Mouse (Mus musculus) ovary, postnatal 14 days (tissue): ENCODE results near the gene Cog6.

ENCODE experiments used
- DNase-seq: peaks from one replicate; pipeline ENCODE4 v3.0.0; 2022; ENCODE audit warnings: low spot score

The Cog6 gene

DNA sequence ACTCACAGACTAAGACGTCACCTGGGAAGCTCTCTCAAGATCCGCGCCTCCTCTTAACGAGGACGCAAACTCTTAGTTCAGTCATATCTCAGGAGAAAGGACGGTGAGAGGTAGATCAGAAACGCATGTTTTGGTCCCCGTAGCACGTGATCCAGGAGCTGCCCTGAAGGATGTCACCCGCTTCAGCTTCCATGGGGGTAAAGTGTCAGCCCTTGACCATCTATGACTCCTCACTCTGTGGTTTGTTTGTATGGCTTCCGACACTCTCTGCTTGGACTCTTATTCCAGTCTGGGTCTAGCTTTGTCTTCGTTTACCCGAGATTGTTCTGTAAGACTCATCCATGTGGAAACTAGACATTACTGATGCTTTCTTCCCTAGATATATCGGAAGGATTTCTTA, 54.6 kb downstream of the Cog6 start:
- DNase-seq: no peak

DNA sequence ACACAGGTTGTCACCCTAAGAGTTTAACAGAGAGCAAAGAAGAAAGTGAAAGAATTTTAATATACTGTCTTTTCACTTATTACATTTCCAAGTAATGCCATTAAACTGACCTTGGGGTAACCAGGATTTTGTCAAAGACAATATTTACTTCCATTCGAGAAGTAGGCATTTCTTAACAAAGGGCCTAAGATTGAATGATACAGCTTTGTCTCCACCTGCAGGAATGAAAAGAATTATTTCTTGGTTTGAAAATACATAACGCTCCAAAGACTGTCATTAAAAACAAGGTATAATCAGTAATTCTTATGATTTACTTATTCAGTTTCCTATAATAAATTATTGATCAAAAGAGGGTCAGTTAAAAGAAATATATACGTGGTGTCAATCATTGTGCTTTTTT, 55.4 kb downstream of the Cog6 start:
- no peak for DNase-seq

DNA sequence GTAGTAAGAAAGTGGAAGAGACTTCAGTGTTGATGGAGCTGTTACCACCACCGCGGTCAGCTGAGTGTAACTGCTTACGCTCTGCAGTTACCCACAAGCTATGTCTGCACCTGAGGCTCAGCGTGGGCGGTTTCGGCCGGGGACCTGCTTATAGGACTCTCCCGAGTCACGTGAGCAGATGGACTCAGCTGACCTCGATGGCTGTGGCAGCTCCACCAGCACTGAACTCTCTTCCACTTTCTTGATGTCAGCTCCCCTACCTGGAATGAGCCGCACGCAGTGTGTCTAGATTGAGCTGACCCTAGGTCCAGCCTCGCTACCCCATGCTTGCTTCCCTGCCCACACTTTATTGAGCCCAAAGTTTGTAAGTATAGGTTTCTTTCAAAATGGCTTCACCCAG, 56.1 kb downstream of the Cog6 start:
- no peak for DNase-seq

DNA sequence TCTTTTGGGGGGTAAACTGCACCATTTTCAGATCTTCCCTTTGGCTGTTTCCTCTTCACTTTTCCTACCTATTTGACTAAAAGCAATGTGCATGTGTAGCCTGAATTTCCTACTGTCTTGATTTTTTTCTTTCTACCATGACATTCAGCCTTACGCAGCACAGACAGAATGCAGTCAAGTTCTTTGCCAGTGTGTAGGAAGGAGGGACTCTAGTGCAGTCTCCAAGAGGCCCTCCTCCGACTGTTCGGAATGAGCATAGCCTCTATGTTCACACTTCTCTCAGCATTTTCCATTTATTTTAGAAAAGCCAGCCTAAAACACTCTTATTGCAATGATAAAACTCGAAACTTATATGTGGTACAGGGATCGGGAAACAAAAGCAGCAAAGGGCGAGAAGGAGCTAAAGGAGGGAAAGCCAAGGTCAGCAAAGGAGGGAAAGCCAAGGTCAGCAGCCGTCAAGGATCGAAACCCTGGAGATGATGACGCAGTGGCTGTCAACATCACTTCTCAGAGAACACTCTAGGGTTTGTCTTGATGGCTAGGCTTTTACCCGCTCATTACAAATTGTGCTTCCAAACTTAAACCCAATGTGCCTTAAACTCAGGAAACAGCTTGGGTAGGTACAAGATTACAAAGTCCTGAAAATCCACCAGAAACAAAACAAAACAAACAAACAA, 58.5 kb downstream of the Cog6 start:
- no peak for DNase-seq

DNA sequence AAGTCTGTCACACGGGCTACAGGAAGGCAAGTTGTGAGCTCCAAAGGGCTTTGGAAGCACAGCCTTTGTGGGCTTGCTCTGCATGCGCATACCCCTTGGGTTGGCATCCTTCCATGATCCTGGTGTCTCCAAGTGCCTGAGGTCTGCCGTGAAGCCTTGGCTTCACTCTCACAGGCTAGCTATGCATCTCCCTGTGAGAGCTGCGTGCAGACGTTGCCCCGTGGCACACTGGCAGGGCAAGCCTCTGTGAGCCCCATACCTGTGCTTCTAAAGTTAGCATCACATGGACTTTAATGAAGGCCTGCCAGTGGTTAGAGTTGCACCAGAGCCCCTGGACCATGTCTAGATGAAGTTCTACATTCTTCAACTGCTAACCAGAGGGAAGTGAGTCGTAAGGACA, 59.2 kb downstream of the Cog6 start:
- no peak for DNase-seq

DNA sequence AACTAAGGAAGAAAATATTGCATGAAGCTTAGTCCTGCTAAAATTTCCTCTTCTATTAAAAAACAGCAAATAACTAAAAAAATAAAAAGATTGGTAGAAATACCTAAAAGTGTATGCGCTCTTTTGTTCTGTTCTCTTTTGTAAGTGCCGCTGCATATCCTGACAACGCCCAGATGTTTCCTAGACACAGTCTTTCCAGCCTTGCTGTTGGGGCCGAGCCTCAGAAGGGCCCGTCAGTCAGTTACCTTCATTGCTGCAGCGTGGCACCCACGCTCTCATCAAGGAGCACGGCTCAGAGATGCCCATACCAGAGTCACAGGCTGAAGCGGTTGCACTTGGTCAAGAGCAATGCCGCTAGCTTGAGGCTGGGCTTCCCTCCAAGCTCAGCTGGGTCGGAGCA, 60.8 kb downstream of the Cog6 start:
- DNase-seq: no peak

DNA sequence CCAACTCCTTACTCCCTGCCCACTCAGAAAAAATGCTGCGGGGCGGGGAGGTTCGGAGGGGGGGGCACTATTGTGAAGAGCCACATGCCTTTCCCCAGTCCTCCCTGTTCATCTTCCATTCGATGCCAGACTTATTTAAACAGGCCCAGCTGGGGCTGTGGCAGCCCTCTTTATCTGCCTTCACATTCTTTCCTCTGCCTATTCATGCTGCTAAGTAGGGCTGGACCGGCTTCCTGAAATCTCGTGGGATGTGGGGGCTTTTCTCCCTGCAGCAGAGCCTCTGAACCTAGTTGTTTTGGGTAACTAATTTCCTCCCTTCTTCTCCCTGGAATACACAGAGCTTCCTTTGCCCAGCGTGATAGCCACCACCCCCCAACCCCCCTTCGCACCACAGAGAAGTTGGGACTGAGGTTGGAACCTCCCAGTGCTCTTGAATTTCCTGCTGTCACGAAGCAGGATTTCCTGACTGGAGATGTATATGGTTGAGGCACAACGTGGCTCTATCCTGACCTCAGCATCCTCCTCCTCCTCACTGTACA, 61.5 kb downstream of the Cog6 start:
- DNase-seq: no peak

DNA sequence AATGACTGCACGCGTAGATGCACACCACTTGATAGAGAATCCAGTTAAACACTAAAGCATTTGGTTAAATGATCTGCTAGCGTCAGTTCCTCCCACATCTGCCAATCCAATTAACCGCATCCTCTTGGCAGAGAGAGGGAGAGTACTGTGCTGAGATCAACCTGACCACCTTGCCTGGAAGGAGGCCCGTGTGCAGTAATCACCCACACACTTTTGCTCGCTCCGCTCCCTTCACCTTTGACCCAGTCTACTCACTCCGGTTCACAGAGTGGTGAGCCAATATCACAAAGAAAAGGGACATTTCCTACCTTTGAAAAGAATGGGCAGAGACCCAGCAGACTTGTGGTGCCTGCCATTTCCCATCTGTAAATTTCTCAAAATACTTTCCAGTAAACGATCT, 62.4 kb downstream of the Cog6 start:
- DNase-seq: no peak

DNA sequence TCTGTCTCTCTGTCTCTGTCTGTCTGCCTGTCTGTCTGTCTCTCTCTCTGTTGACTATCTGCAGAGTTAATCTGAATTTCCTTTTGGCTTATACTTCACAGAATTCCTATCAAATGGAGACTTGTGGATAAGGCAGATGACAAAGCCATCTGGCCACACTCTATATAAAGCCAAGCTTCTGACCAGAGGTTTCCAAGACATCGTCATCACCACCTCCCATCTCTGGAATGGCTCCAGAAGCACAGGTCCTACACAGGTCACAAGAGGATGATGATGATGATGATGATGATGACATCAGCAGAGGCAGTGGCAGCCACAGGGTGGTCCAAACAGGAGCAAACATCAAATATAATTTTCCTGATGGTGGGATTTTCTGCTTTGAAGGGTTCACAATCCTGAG, 63.2 kb downstream of the Cog6 start:
- no peak for DNase-seq

DNA sequence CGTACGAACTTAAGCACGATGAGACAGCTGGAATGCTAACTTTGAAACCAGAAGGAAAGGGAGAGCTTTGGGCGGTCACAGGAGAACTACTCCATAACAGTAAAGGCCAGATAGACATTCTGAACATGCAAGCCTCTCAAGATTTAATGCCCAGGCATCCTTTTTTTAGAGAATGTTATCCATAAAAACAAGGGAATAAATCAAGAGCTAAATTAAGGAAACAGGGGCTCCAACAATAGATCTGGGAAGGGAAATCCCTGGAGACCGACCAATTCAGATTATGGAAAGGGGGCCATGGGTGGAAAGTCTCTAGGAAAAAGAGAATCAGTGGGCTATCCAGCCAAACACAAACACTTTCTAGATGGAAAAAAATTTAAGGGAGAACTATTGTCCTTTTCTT, 68.2 kb downstream of the Cog6 start:
- DNase-seq: no peak

DNA sequence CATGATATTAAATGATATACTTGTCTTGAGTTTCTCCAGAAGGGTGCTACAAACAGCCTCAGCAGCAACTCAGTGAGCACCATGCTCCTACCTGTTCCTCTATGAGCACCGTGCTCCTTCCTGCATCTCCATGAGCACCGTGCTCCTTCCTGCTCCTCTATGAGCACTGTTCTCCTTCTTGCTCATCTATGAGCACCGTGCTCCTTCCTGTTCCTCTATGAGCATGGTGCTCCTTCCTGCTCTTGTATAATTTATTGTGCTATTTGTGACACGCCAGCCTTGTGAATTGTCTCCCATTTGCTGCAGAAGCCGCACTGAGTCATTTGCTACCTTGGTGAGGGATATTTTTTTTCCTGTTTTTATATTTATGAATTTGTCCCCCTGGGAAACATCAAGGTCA, 69.6 kb downstream of the Cog6 start:
- DNase-seq: no peak

DNA sequence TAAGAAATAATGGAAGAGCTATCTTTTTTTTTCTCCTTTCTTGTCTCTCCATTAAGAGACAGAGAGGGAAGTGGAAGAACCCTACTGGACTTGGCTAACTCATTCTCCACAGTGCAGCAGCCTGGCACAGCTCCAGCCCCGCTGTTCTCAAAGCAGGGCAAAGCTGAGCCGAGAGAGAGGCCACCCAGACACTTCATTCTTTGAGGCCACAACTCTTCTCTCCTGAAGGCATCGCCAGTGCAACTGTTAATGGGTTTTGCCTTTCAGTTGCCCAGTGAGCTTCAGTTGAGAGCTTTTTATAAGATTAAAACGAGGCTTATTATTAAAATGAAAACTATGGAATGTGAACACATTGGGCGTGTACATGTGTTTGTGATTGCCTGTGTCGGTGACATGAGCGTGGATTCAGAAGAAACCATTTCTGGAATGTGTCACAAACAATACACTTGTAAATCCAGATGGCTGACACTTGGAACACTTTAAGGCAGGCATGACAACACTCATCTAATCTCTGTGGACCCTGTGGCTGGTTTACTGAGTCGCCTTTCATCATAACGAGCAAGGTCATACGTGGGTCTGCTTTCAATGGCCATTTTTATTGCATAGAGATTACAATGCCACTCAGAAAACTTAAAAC, 76.1 kb downstream of the Cog6 start:
- DNase-seq: peak; percentile 17

DNA sequence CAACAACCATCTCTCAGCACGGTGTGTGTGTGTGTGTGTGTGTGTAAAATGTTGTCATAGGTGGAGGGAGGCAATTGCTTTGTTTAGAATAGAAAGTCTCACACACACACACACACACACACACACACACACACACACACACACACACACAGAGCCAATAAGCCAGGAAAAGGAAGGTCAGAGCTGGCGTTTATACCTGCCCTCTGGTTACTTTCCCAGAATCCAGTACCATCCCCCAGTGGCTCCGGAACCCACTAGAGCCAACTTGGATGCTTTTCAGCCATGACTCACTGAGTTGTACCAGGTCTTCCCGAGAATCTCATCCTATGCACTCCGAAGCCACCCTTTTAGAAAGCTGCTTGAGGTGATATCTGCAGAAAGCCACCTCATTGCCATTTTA, 78.6 kb downstream of the Cog6 start:
- DNase-seq: no peak

DNA sequence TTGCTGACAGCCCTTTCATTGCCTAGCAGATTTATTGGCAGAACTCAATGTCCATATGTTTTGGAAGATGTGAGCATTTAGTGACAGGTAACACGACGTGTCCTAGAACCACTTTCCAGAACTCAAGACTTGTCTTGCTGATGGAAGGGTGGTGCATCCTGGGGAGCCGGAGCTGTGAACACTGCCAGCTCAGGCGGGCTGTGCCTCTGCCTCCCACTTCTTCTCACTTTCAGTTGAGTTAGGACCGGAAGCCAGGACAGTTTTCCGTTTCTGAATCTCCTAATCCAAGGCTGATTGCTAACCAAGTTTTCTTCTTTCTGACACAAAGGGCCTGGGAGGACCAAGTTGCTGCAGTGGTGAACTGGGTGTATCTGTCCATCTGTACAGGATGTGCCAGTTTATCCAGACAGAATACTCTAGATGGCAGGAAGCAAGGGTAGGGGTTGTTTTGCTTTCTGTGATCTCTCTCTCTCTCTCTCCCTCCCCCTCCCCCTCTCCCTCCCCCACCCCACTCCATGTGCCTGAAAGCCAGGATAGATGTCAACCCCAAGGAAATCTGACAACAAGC, 79.2 kb downstream of the Cog6 start:
- no peak for DNase-seq

DNA sequence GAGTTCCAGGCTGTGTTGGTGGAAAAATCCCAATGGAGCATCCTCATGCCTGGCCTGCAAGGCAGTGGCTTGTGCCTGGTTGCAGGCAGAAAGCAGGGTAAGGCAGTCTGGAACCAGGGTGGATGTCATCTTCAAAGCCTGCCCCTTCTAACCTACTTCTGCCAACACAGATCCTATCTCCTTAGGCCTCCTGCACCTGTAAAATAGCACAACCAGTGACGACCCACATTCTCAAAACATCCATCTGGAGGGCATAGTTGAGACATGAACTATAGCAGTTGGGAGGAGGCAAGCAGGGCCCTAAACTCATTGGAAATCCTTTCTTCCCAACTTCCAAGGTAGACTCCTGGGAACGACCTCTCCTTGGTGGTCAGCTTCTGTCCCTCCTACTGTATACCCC, 85.1 kb downstream of the Cog6 start:
- no peak for DNase-seq
